Mouse (Mus musculus) hindbrain, embryonic 12.5 days (tissue): ENCODE results near the gene Commd1. TPM values are rescaled to one million over a fixed set of nuclear protein-coding genes. Genes with fewer than 3 reads are reported as not detected.

Source experiments
- ATAC-seq: fragments of 200-750 bp; cut with Nextera tagmentation; 2 replicates; pipeline ENCODE4 v1.8.0; 2017; ENCODE audit warnings: moderate TSS enrichment; ENCODE audit not compliant: low FRiP score
- H3K27ac ChIP-seq: fragments of 300-500 bp; sonication (generic); 2 replicates; pipeline ENCODE4 v1.5.1; 2016; ENCODE audit warnings: mild to moderate bottlenecking
- H3K27me3 ChIP-seq: fragments of 300-500 bp; sonication (generic); 2 replicates; pipeline ENCODE4 v1.6.1; 2016; ENCODE audit warnings: mild to moderate bottlenecking
- H3K36me3 ChIP-seq: fragments of 300-500 bp; sonication (generic); 2 replicates; pipeline ENCODE4 v1.6.1; 2016; ENCODE audit warnings: mild to moderate bottlenecking
- H3K4me1 ChIP-seq: fragments of 300-500 bp; sonication (generic); 2 replicates; pipeline ENCODE4 v1.6.1; 2016
- H3K4me2 ChIP-seq: fragments of 300-500 bp; sonication (generic); replicated peaks from 2 replicates; pipeline ENCODE4 v1.6.1; 2016; ENCODE audit warnings: mild to moderate bottlenecking
- H3K4me3 ChIP-seq: fragments of 300-500 bp; sonication (generic); 2 replicates; pipeline ENCODE4 v1.5.1; 2016; ENCODE audit warnings: mild to moderate bottlenecking
- H3K9ac ChIP-seq: fragments of 300-500 bp; sonication (generic); 2 replicates; pipeline ENCODE4 v1.6.1; 2016; ENCODE audit warnings: mild to moderate bottlenecking, moderate library complexity
- H3K9me3 ChIP-seq: fragments of 300-500 bp; sonication (generic); replicated peaks from 2 replicates; pipeline ENCODE4 v1.6.1; 2016; ENCODE audit warnings: mild to moderate bottlenecking
- WGBS: fragments of 180-500 bp; shearing (Covaris S2); methylation state at CpG from one replicate; pipeline ENCODE4 v1.1.7; 2016; 5-methylcytosine and 5-hydroxymethylcytosine counted together
- polyA plus RNA-seq: library from polyadenylated mRNA; unstranded; fragments of >200 nt; fragmentation: Nextera tagmentation; extraction: Ambion mirVana; gene quantifications from 2 replicates; pipeline ENCODE4 v1.2.1, GENCODE M21; 2016

Gene Commd1
- polyA plus RNA-seq, 1 experiment from 2014 or later: 309 TPM

DNA sequence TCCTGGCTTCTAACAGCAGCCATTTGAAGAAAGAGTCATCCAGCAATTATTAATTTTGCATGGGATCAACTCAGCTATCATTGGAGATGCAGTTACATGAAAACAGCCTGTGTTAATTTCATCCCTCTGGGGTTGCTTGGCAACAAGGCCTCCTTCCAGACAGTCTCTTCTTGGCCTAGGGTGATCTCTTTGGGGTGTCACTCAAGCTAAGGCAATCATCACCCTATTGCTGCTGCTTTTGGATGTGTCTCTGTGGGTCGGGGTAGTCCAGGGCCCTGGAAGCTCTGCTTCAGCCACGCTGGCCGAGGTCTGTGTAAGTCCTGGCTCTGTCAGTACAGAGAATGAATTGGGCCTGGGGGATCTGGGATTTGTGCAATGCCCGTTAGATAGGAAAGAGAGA, 106.9 kb downstream of the Commd1 start:
- Histone ChIP-seq H3K27me3 (no peaks in the 10 kb centered on the region), H3K36me3 (no peaks in the 10 kb centered on the region), H3K4me2 (no peak overlapping the region), H3K9me3 (no peaks in the 10 kb centered on the region), H3K9ac (no peak overlapping the region), H3K4me1 (no peaks in the 10 kb centered on the region), H3K4me3 (no peak overlapping the region), H3K27ac (0 out of 2 replicates have a peak overlapping the region, but pooled peaks have one; percentile 45)
- WGBS: 69% methylated on average over 4 of the region's 4 CpGs
- ATAC-seq: peak; percentile 56

DNA sequence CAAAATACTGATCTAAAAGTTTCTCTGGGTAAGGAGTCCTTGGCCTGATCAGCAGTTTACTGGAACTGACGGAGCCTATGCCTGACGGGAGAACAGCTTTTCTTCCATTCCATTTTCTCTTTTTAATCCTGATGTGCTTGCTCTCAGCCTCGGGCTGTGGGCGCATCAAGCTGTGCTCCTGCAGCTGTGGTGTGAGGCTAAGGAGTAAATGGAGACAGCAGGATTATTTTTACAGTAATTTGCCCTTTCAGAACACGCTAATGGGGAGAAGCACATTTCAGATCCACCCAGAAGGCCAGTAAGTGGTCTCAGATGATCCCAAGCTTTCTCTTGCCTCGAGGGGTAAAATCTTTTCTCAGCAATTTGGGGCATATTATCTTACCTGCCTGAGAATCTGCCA, 107.4 kb downstream of the Commd1 start:
- Histone ChIP-seq H3K4me3 (no peak overlapping the region), H3K27ac (peak overlapping the region; percentile 45), H3K36me3 (no peaks in the 10 kb centered on the region), H3K27me3 (no peaks in the 10 kb centered on the region), H3K4me2 (no peak overlapping the region), H3K9ac (no peak overlapping the region), H3K9me3 (no peaks in the 10 kb centered on the region), H3K4me1 (no peaks in the 10 kb centered on the region)
- ATAC-seq: no peak
- WGBS: 60% methylated on average over 6 of the region's 6 CpGs

DNA sequence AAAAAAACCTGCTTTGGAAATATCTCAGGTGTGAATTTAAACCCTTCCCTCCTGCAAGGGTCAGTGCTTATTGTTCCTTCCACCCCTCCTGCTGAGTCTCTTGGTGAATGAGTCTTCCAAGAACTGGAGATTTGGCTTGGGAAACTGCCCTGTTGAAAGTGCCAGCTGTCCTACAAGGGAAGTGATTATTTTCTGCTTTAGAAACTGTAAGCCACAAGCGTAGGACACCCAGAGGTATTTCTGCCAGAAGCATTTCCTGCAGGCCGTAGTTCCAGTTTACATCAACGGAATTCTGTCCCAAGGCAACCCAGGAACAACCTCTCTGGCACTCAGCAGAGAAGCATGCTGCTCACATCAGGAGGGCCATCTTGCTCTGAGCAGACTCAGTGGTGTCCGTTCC, 108.8 kb downstream of the Commd1 start:
- Histone ChIP-seq H3K27ac (no peak overlapping the region), H3K4me1 (no peaks in the 10 kb centered on the region), H3K27me3 (no peaks in the 10 kb centered on the region), H3K9ac (no peak overlapping the region), H3K4me3 (no peak overlapping the region), H3K4me2 (no peak overlapping the region), H3K36me3 (no peaks in the 10 kb centered on the region), H3K9me3 (no peaks in the 10 kb centered on the region)
- 55% methylated on average over 4 of the region's 4 CpGs for WGBS
- ATAC-seq: no peak

DNA sequence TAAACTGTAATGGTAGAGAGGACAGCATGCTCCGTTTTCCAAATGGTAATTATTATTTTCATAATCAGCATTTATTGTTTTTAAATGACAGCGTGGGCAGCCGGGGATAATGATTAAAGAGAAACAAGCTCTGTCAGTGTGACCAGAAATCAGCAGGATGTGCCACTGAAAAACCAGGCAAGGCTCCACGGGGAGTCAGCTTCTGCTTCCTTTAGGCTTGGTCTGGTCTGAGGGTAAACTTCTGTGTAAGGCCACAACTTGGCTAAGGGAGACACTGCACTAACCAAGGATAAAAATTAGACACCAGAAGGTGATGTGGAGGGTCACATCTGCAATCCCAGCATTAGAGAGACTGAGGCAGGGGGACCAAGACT, 109.9 kb downstream of the Commd1 start:
- Histone ChIP-seq H3K27ac (no peak overlapping the region), H3K27me3 (no peaks in the 10 kb centered on the region)
- 58% methylated on average over 4 of the region's 4 CpGs for WGBS

DNA sequence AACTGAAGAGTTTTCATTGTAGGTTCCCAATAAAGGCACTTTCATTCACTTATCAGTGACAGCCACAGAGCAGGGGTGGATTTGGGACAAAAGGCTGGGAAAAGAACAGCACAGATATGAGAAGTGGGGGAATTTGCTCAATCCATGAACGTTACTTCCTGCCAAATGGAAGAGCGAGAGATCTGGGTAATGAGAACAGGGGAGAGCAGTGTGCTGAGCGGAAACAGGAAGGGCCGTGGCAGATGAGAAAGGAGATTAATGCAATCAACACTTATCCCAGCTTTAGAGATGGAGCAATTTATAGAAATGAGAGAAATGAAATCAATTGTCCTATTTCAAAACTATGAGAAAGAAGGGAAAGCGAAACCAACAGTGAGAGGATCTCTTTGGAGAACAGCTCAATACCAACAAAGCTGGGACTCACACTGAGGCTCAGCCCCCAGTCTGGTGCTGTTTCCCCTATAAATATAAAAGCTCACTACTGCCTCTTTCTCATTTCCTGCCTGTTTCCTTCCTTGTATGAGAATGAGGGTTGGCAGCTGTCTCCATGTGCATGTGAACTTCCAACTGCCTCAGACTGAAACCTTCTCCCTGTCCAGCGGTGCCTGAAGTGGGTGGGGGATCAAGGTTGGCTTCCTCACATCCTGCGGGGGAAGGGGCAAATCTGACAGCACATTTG, 110.4 kb downstream of the Commd1 start:
- no peak overlapping the region for H3K4me2 ChIP-seq
- H3K36me3 ChIP-seq: no peaks in the 10 kb centered on the region
- no peaks in the 10 kb centered on the region for H3K4me1 ChIP-seq
- H3K9me3 ChIP-seq: no peaks in the 10 kb centered on the region
- no peaks in the 10 kb centered on the region for H3K27me3 ChIP-seq
- no peak overlapping the region for H3K27ac ChIP-seq
- H3K9ac ChIP-seq: no peak overlapping the region
- WGBS: 76% methylated on average over 7 of the region's 7 CpGs
- no peak for ATAC-seq
- no peak overlapping the region for H3K4me3 ChIP-seq

More for the DNA sequence above, 109.9 kb downstream of the Commd1 start:
- Histone ChIP-seq H3K4me3 (no peak overlapping the region), H3K4me1 (no peaks in the 10 kb centered on the region), H3K9me3 (no peaks in the 10 kb centered on the region), H3K4me2 (no peak overlapping the region), H3K36me3 (no peaks in the 10 kb centered on the region), H3K9ac (no peak overlapping the region)
- no peak for ATAC-seq

DNA sequence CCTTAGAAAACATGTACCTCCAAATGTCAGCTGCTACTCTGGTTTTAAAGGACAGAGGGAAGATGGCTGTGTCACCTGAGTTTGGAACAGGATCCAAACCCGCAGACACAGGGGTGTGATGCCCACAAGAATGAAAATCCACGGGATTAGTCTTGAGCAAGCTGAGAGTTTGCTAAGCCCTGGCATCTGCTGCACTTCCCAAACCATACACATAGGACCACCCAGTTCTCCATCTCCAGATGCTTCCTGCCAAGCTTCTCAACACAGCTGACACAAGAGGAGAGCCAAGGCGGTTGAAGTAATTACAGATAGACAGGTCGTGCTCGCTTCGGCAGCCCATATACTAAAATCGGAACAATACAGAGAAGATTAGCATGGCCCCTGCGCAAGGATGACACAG, 113.6 kb downstream of the Commd1 start:
- Histone ChIP-seq H3K9me3 (no peaks in the 10 kb centered on the region), H3K4me2 (no peak overlapping the region), H3K36me3 (no peaks in the 10 kb centered on the region), H3K27me3 (peaks cover 4% of the 10 kb centered on the region; the same call in 1 of the 2 replicates), H3K9ac (no peak overlapping the region), H3K27ac (no peak overlapping the region), H3K4me1 (no peaks in the 10 kb centered on the region), H3K4me3 (no peak overlapping the region)
- 88% methylated on average over 8 of the region's 8 CpGs for WGBS
- ATAC-seq: no peak

DNA sequence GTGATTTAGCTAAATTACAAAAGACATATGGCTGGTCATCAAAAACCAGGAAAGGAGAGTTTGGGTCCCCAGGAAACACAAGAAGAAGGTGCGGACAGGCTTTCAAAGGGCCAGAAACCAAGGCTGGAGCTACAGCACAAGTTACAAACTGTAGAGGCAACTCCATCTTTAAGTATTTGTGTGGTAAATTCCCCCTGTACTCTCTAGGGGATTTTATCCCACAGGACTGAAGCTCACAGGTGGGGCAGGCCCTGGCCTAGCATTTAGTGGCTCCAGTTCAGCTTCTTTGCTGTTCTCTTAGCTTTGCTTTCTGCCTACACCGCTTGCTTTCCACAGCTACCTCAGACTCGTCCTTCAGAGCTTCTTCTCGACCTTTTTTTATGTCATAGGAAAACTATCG, 114.5 kb downstream of the Commd1 start:
- Histone ChIP-seq H3K9me3 (no peaks in the 10 kb centered on the region), H3K9ac (no peak overlapping the region), H3K4me1 (no peaks in the 10 kb centered on the region), H3K36me3 (no peaks in the 10 kb centered on the region), H3K27me3 (peaks cover 10% of the 10 kb centered on the region; the same call in 1 of the 2 replicates), H3K4me3 (no peak overlapping the region), H3K27ac (no peak overlapping the region), H3K4me2 (no peak overlapping the region)
- WGBS: 87% methylated on average over 5 of the region's 5 CpGs
- ATAC-seq: no peak

DNA sequence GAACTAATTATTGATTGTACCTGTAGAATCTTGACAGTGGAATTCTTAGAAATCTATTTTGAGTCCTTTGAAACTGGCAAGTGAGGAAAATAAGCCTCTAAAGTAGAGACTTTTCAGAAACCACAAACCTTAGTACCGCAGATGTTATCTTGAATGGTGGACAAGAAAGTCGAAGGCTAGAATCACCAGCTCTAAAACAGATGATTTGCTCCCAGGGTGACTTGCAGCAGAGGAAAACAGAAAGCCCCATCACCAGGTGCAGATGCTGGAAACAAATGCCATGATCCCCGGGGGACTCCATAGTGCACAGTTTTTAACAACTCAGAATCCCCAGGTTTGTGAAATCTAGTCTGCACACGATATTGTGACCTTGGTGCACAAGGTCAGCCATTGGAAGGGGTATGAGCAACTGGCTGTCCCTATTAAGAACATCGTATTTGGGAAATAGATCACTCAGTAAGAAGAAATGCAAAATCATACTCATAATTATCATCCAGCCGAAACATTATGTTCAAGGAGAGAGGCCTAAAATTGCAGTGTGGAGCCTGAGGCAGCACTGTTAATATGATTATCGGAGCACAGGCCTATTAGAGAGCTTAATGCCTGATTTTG, 116.4 kb downstream of the Commd1 start:
- H3K9me3 ChIP-seq: no peaks in the 10 kb centered on the region
- no peaks in the 10 kb centered on the region for H3K36me3 ChIP-seq
- H3K4me3 ChIP-seq: no peak overlapping the region
- H3K27me3 ChIP-seq: peaks cover 27% of the 10 kb centered on the region
- WGBS: 87% methylated on average over 7 of the region's 7 CpGs
- no peak overlapping the region for H3K9ac ChIP-seq
- no peak overlapping the region for H3K27ac ChIP-seq
- H3K4me1 ChIP-seq: no peaks in the 10 kb centered on the region
- no peak for ATAC-seq
- H3K4me2 ChIP-seq: no peak overlapping the region

DNA sequence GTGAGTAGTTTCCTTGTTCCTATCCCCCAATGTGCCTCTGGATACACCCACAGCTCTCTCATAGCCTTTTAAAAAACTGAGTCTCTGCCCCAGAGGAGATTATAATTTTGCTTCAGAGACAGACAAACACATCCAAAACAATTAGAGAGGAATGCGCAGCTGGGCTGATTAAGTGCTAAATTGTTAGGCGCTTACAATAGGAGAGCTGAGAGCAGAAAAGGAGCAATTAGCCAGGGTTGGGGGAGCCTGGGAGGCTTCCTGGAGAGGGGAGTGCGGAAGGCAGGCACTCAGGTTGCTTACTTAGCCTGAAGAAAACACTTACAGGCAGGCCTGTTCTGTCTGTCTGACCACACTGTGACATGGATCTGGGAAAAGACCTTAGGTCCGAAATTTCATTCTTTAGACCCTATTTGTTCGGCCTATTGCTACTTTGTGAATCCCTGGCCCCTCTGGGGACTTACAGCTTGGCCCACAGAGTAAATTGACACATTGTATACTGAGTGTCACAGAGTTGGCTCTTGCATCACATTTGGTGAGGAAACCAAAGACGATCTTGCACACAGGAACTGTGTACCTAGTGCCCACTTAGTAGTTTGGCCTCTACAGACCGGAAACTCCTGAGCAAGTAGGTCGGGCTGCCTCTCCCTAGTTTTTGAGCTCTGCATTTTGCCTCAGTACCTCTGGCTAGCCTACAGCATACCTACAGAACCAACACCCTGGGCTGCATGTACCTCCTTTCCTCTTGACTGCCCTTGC, 117.7 kb downstream of the Commd1 start:
- H3K4me3 ChIP-seq: no peak overlapping the region
- H3K9me3 ChIP-seq: no peaks in the 10 kb centered on the region
- ATAC-seq: no peak
- no peaks in the 10 kb centered on the region for H3K36me3 ChIP-seq
- no peak overlapping the region for H3K4me2 ChIP-seq
- H3K27me3 ChIP-seq: peaks cover 39% of the 10 kb centered on the region
- H3K27ac ChIP-seq: no peak overlapping the region
- no peak overlapping the region for H3K9ac ChIP-seq
- WGBS: 54% methylated on average over 8 of the region's 8 CpGs
- peaks cover 7% of the 10 kb centered on the region for H3K4me1 ChIP-seq

DNA sequence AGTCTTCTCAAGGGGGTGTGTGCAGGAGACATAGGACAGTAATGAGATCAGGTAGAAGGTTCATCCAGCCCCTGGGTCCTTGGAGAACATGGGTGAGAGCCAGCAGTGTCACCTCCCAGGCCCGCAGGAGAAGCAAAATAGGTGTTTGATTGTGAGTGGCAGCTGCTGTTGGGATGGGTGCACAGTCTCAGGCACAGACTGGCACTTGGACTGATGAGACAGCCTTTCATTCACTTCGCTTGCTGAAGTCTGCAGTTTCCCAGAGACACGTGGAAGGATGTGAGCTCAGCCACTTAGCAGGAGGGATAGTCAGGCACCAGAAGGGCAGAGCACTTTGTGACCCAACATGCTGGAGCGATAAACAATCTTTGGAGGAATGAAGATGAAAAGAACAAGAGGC, 118.6 kb downstream of the Commd1 start:
- no peak overlapping the region for H3K4me2 ChIP-seq
- H3K4me3 ChIP-seq: no peak overlapping the region
- no peaks in the 10 kb centered on the region for H3K9me3 ChIP-seq
- peaks cover 48% of the 10 kb centered on the region for H3K27me3 ChIP-seq
- ATAC-seq: no peak
- WGBS: 47% methylated on average over 4 of the region's 4 CpGs
- H3K4me1 ChIP-seq: peaks cover 12% of the 10 kb centered on the region
- H3K36me3 ChIP-seq: no peaks in the 10 kb centered on the region
- H3K9ac ChIP-seq: no peak overlapping the region
- H3K27ac ChIP-seq: no peak overlapping the region

DNA sequence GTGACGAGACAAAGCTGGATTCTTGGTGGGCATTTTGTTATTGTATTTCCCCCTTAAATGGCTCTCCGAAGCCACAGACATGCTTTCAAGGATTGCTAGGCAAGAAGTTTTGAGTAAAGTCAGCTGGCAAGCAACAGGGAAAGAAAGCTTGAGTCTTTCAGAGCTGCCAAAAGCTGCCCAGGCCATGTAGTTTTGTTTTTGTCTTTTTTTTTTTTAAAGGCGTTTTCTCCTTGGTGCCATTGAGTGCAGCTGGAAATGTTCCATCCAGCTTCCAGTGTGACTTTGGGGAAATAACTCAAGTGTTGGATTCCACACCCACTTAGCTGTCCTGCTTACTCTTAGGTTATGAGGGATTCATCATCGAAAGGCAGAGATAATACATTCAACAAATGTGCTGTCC, 120.9 kb downstream of the Commd1 start:
- Histone ChIP-seq H3K27me3 (peaks cover 71% of the 10 kb centered on the region), H3K4me3 (no peak overlapping the region), H3K36me3 (no peaks in the 10 kb centered on the region), H3K4me1 (peaks cover 19% of the 10 kb centered on the region), H3K27ac (no peak overlapping the region), H3K9me3 (no peaks in the 10 kb centered on the region), H3K9ac (no peak overlapping the region), H3K4me2 (no peak overlapping the region)
- 66% methylated on average over 4 of the region's 4 CpGs for WGBS
- ATAC-seq: no peak

DNA sequence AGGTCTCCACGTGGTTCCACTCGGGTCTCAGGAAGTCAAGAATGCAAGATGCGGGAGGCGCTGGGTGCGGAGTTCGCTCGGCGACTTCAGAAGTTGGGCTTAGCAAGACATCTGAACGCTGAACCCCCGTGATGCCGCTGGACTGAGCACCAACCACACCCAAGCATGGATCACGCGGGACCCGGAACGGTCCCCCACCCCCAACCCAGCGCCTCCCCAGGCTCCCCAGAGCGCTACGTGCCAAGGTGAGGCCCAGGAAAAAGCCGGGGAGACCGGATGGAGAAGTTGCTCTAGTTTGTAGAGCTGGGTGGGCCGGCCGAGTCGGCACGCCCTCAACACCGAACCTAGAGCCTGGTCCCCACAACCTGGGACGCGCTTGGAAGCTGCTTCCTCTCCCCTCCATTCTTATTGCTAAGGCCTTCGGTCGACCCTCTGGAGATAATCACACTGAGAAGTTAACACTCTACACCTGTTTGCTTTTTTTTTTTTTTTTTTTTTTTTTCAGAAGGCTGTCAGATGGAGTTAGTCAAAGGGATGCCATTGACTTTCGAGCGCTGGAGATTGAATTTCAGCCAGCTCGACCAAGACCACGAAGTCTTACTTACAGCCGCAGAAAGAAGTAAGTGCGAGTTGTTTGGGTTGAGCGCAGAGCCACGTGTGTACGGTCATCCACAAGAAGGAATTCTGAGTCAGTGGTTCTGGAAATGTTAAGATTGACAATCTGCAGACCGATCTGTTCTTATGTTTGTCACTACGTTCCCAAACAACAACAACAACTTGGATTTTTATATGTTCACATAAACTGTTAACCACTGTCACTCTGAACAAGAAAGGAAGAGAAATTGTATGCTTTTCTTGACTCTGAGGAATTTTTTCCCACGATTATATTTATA, 121.6 kb downstream of the Commd1 start, which contains the start of gene B3gnt2:
Gene B3gnt2 (minus strand): TSS at position 627 of the 893 bp plus-strand sequence.
- WGBS: 4% methylated on average over 41 of the region's 41 CpGs
- peak within 1 kb of the TSS; percentile 99 for H3K4me2 ChIP-seq

More for the DNA sequence above, 121.6 kb downstream of the Commd1 start, which contains the start of gene B3gnt2:
- peak; percentile 12; the same call in 1 of the 2 replicates for ATAC-seq
- Histone ChIP-seq H3K4me3 (peak within 1 kb of the TSS; percentile 73), H3K9ac (peak within 1 kb of the TSS; percentile 66), H3K9me3 (no peaks in the 10 kb centered on the region), H3K27ac (no peak within 1 kb of the TSS), H3K36me3 (no peaks in the 10 kb centered on the region), H3K4me1 (peaks cover 19% of the 10 kb centered on the region), H3K27me3 (peaks cover 73% of the 10 kb centered on the region)
